Mouse (Mus musculus) intestine, postnatal 0 days (tissue): ENCODE measurements around the gene Vmn2r65. TPM values are rescaled to one million over a fixed set of nuclear protein-coding genes. Genes with fewer than 3 reads are reported as not detected.

Experiments
- ATAC-seq: fragments of 200-750 bp; cut with Nextera tagmentation; 2 replicates; pipeline ENCODE4 v1.8.0; 2017; ENCODE audit warnings: mild to moderate bottlenecking, moderate TSS enrichment, moderate library complexity
- H3K27ac ChIP-seq: fragments of 300-500 bp; sonication (generic); 2 replicates; pipeline ENCODE4 v1.5.1; 2014; ENCODE audit warnings: mild to moderate bottlenecking, low read depth, low read length, moderate library complexity
- H3K27me3 ChIP-seq: fragments of 300-500 bp; sonication (generic); replicated peaks from 2 replicates; pipeline ENCODE4 v1.6.1; 2014; ENCODE audit warnings: low read length, mixed read lengths; ENCODE audit not compliant: control insufficient read depth, insufficient read depth
- H3K36me3 ChIP-seq: fragments of 300-500 bp; sonication (generic); 2 replicates; pipeline ENCODE4 v1.6.1; 2014; ENCODE audit warnings: mild to moderate bottlenecking, moderate library complexity; ENCODE audit not compliant: control insufficient read depth, insufficient read depth
- H3K4me1 ChIP-seq: fragments of 300-500 bp; sonication (generic); replicated peaks from 2 replicates; pipeline ENCODE4 v1.6.1; 2014; ENCODE audit warnings: antibody characterized with exemption, low read length, mixed read lengths; ENCODE audit not compliant: control insufficient read depth, insufficient read depth
- H3K4me2 ChIP-seq: fragments of 300-500 bp; sonication (generic); replicated peaks from 2 replicates; pipeline ENCODE4 v1.6.1; 2014; ENCODE audit warnings: low read depth, mild to moderate bottlenecking, moderate library complexity
- H3K4me3 ChIP-seq: fragments of 300-500 bp; sonication (generic); 2 replicates; pipeline ENCODE4 v1.5.1; 2014; ENCODE audit warnings: low read depth, low read length
- H3K9ac ChIP-seq: fragments of 300-500 bp; sonication (generic); 2 replicates; pipeline ENCODE4 v1.6.1; 2014; ENCODE audit warnings: mild to moderate bottlenecking, low read depth, low read length
- H3K9me3 ChIP-seq: fragments of 300-500 bp; sonication (generic); 2 replicates; pipeline ENCODE4 v1.6.1; 2016; ENCODE audit warnings: mixed run types; ENCODE audit not compliant: control insufficient read depth
- CTCF ChIP-seq: sonication (generic); IDR thresholded peaks from 2 replicates; pipeline ENCODE4 v1.5.1; 2016; ENCODE audit warnings: low read depth, mild to moderate bottlenecking, control low read depth, antibody characterized with exemption, moderate library complexity
- WGBS: fragments of 180-500 bp; shearing (Covaris S2); extraction: QIAGEN DNeasy Blood & Tissue Kit; methylation state at CpG from one replicate; pipeline ENCODE4 v1.1.7; 2014; 5-methylcytosine and 5-hydroxymethylcytosine counted together
- polyA plus RNA-seq: library from polyadenylated mRNA; unstranded; fragments of >200 nt; fragmentation: Nextera tagmentation; extraction: Ambion mirVana; gene quantifications from 2 replicates; pipeline ENCODE4 v1.2.1, GENCODE M21; 2015

Gene Vmn2r65
- polyA plus RNA-seq, result not detected in 2 replicates

DNA sequence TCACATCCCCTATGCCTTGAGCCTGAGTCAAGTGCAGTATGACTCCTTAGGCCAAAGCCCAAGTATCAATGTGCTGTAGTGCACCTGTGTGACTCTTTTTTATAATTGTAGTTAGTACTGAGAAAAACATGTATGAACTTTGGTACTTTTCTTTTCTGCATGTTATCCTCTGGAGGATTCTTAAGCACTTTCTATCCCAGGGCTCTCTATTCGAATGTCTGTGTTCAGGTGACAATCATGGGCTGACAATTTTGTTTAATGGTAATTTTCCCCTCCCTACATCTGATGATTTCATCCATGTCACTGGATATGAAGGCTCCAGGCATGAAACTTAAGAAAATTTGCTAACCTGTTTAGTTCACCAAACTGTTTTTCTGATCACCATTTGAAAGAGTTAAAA, at the start of gene Vmn2r65:
Vmn2r65 (minus strand) TSS at position 101 of the 400 bp plus-strand sequence.
- H3K4me3 ChIP-seq, result no peak within 1 kb of the TSS
- no peak for ATAC-seq
- 44% methylated on average over 1 of the region's 1 CpGs for WGBS
- no peak within 1 kb of the TSS for H3K27ac ChIP-seq
- H3K4me1 ChIP-seq, result no peaks in the 10 kb centered on the region
- no peak within 1 kb of the TSS for H3K4me2 ChIP-seq
- no peak within 1 kb of the TSS for H3K9ac ChIP-seq
- H3K36me3 ChIP-seq, result no peaks in the 10 kb centered on the region
- TF ChIP-seq CTCF, result no peak
- H3K27me3 ChIP-seq, result no peaks in the 10 kb centered on the region
- H3K9me3 ChIP-seq, result no peaks in the 10 kb centered on the region

- 80% methylated on average over 1 of the region's 1 CpGs for WGBS
- Histone ChIP-seq H3K27ac (no peak within 1 kb of the TSS), H3K36me3 (no peaks in the 10 kb centered on the region), H3K9me3 (no peaks in the 10 kb centered on the region), H3K9ac (no peak within 1 kb of the TSS), H3K4me3 (no peak within 1 kb of the TSS), H3K4me2 (no peak within 1 kb of the TSS), H3K4me1 (no peaks in the 10 kb centered on the region), H3K27me3 (no peaks in the 10 kb centered on the region)
- TF ChIP-seq CTCF, result no peak
- ATAC-seq, result no peak
Observed at GRCm38 (mm10) chr7:85012168-85012567, 48.3 kb upstream of the Vmn2r65 start, which contains the start of gene Vmn2r66. Gene Vmn2r66, minus strand, starts transcription at chr7:85012268.

DNA sequence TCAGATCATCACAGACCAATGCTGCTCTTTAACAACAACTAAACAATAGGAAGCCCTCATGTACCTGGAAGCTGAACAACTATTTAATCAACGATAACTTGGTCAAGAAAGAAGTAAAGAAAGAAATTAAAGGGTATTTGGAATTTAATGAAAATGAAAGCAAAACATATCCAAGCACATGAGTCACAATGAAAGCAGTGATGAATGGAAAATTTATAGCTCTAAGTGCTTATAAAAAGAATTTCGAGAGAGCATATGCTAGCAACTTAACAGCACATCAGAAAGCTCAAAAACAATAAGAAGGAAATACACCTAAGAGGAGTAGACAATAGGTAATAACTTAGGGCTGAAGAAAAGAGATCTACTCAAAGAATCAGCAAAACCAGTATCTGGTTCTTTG, 32.8 kb upstream of the Vmn2r65 start:
- Histone ChIP-seq H3K36me3 (no peaks in the 10 kb centered on the region), H3K27me3 (no peaks in the 10 kb centered on the region), H3K9ac (no peak overlapping the region), H3K9me3 (no peaks in the 10 kb centered on the region), H3K27ac (no peak overlapping the region), H3K4me2 (no peak overlapping the region), H3K4me1 (no peaks in the 10 kb centered on the region), H3K4me3 (no peak overlapping the region)
- 68% methylated on average over 2 of the region's 2 CpGs for WGBS
- TF ChIP-seq CTCF, result no peak
- no peak for ATAC-seq

Other genes with a start within 250 kb of the Vmn2r65 start
- gene Olfr291, start 110.6 kb downstream of the Vmn2r65 start, polyA plus RNA-seq, result not detected in 2 replicates
- gene Vmn2r66, start 48.2 kb upstream of the Vmn2r65 start, polyA plus RNA-seq, result not detected in 2 replicates
- gene Vmn2r67, start 191.9 kb upstream of the Vmn2r65 start, polyA plus RNA-seq, result not detected in 2 replicates